Mouse (Mus musculus) heart, embryonic 12.5 days (tissue): Measurements from ENCODE around the gene Stx6. TPM values are rescaled to one million over a fixed set of nuclear protein-coding genes. Genes with fewer than 3 reads are reported as not detected.

ENCODE experiments used
- ATAC-seq: fragments of 200-750 bp; cut with Nextera tagmentation; 2 replicates; pipeline ENCODE4 v1.8.0; 2017; ENCODE audit warnings: moderate TSS enrichment, moderate library complexity; ENCODE audit not compliant: insufficient number of reproducible peaks, low FRiP score
- H3K27ac ChIP-seq: fragments of 300-500 bp; sonication (generic); 2 replicates; pipeline ENCODE4 v1.5.1; 2016; ENCODE audit warnings: mild to moderate bottlenecking, moderate library complexity; ENCODE audit not compliant: poor library complexity, severe bottlenecking
- H3K27me3 ChIP-seq: fragments of 300-500 bp; sonication (generic); replicated peaks from 2 replicates; pipeline ENCODE4 v1.6.1; 2016; ENCODE audit warnings: mild to moderate bottlenecking, moderate library complexity
- H3K36me3 ChIP-seq: fragments of 300-500 bp; sonication (generic); 2 replicates; pipeline ENCODE4 v1.6.1; 2016; ENCODE audit warnings: mild to moderate bottlenecking, moderate library complexity
- H3K4me1 ChIP-seq: fragments of 300-500 bp; sonication (generic); replicated peaks from 2 replicates; pipeline ENCODE4 v1.6.1; 2016; ENCODE audit warnings: mild to moderate bottlenecking
- H3K4me2 ChIP-seq: fragments of 300-500 bp; sonication (generic); 2 replicates; pipeline ENCODE4 v1.6.1; 2016; ENCODE audit warnings: mild to moderate bottlenecking, moderate library complexity
- H3K4me3 ChIP-seq: fragments of 300-500 bp; sonication (generic); 2 replicates; pipeline ENCODE4 v1.5.1; 2016; ENCODE audit warnings: mild to moderate bottlenecking
- H3K9ac ChIP-seq: fragments of 300-500 bp; sonication (generic); 2 replicates; pipeline ENCODE4 v1.6.1; 2016; ENCODE audit warnings: mild to moderate bottlenecking, moderate library complexity
- H3K9me3 ChIP-seq: fragments of 300-500 bp; sonication (generic); replicated peaks from 2 replicates; pipeline ENCODE4 v1.6.1; 2016; ENCODE audit warnings: mild to moderate bottlenecking, moderate library complexity
- WGBS: fragments of 180-500 bp; shearing (Covaris S2); methylation state at CpG from one replicate; pipeline ENCODE4 v1.1.7; 2016; 5-methylcytosine and 5-hydroxymethylcytosine counted together
- polyA plus RNA-seq: library from polyadenylated mRNA; unstranded; fragments of >200 nt; fragmentation: Nextera tagmentation; extraction: Ambion mirVana; gene quantifications from 2 replicates; pipeline ENCODE4 v1.2.1, GENCODE M21; 2016

Gene Stx6
- polyA plus RNA-seq, 1 experiment from 2014 or later = 62.1 TPM

DNA sequence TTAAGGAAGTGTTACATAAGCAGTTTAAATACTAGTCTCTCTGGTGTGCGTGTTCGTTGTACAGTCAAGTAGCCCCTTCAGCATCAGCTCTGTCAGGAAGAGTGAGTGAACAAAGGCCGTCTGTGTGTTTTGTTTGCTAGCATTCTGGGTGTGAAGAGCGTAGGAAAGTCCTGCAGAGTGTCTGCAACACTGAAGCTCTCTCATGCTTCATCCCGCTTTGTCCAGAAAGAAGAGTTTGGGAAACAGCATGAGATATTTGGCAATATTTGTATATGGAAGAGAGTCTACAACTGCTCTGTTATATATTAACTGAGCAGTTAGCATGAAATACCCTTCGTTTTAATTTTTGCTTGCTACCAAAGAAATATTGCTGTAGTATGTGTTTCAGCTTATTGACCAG is 41.0 kb downstream of the Stx6 start:
- H3K9ac ChIP-seq = no peak overlapping the region
- peaks cover 66% of the 10 kb centered on the region for H3K36me3 ChIP-seq
- 66% methylated on average over 6 of the region's 6 CpGs for WGBS
- no peak for ATAC-seq
- no peak overlapping the region for H3K27ac ChIP-seq
- H3K4me3 ChIP-seq = no peak overlapping the region
- peaks cover 37% of the 10 kb centered on the region for H3K4me1 ChIP-seq
- no peaks in the 10 kb centered on the region for H3K9me3 ChIP-seq
- no peak overlapping the region for H3K4me2 ChIP-seq
- H3K27me3 ChIP-seq = no peaks in the 10 kb centered on the region

DNA sequence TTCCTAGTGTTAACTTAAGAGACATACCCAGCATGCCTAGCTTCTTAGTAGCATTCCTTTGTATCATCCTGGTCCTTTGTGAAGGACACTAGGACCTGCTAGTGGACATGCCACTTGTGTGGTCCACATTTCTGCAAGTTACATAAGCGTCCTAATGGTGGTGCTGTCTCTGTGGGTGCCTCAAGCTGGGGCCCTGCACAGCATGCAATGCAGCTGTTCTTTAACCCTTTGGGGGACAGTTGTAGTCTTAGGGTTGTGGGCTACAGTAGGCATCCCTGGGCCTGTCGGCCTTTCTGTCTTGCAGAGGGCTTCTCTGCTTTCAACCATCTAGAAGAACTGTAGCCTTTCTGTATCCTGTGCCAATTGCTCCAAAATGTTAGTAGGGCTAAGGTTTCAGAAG is 42.5 kb downstream of the Stx6 start:
- no peak for ATAC-seq
- H3K4me3 ChIP-seq = no peak overlapping the region
- peaks cover 54% of the 10 kb centered on the region for H3K36me3 ChIP-seq
- no peak overlapping the region for H3K9ac ChIP-seq
- no peaks in the 10 kb centered on the region for H3K9me3 ChIP-seq
- no peak overlapping the region for H3K4me2 ChIP-seq
- peaks cover 52% of the 10 kb centered on the region for H3K4me1 ChIP-seq
- 45% methylated on average over 2 of the region's 2 CpGs for WGBS
- no peak overlapping the region for H3K27ac ChIP-seq
- no peaks in the 10 kb centered on the region for H3K27me3 ChIP-seq

DNA sequence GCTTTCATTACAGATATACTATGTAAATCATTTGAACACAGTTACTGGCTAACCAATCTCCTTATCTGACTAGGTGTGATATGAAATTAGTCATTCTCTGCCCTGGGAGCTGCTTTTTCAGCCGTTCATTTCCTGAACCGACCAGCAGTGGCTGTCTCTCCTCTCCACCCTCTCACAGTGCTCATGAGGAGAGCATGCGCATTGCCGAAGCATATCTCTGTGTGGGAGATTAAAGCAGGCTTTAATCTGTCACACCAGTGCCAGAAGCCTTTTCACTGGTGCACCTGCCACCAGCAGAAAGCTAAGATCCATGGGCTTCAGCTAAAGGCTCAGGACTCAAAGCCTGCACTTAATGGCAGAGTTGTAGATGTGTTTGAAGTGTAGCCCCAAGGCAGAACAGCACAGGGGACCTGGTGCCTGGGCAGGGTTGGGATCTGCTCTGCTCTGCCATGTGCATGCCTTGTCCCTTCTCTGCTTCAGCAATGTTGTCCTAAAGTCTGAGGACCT is 42.9 kb downstream of the Stx6 start:
- H3K9me3 ChIP-seq = no peaks in the 10 kb centered on the region
- 21% methylated on average over 4 of the region's 4 CpGs for WGBS
- H3K36me3 ChIP-seq = peaks cover 53% of the 10 kb centered on the region
- H3K4me2 ChIP-seq = no peak overlapping the region
- no peak overlapping the region for H3K9ac ChIP-seq
- H3K4me3 ChIP-seq = no peak overlapping the region
- ATAC-seq = no peak
- H3K27me3 ChIP-seq = no peaks in the 10 kb centered on the region
- H3K27ac ChIP-seq = peak overlapping the region; percentile 43; the same call in 1 of the 2 replicates
- peaks cover 56% of the 10 kb centered on the region for H3K4me1 ChIP-seq

DNA sequence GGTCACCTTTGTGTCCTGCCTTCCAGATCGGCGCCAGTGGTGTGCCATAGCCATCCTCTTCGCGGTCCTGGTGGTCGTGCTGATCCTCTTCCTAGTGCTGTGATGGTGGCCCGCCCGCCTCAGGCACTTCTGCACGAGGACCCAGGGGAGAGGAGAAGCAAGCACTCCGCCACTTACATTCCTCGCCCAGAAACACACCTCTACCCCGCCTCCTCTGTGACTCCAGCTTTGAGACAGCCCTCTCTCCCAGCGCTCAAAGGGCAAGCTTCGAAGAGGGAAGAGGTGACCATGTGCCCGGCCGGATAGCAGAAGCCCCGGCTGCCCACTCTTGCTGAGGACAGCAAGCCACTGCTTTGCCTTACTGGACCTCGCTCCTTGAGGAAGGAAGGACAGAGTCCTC is 43.4 kb downstream of the Stx6 start:
- no peak for ATAC-seq
- Histone ChIP-seq H3K4me1 (peaks cover 59% of the 10 kb centered on the region), H3K4me2 (no peak overlapping the region), H3K4me3 (no peak overlapping the region), H3K27me3 (no peaks in the 10 kb centered on the region), H3K9ac (no peak overlapping the region), H3K9me3 (no peaks in the 10 kb centered on the region), H3K27ac (peak overlapping the region; percentile 43; the same call in 1 of the 2 replicates), H3K36me3 (peaks cover 53% of the 10 kb centered on the region)
- 85% methylated on average over 17 of the region's 17 CpGs for WGBS

DNA sequence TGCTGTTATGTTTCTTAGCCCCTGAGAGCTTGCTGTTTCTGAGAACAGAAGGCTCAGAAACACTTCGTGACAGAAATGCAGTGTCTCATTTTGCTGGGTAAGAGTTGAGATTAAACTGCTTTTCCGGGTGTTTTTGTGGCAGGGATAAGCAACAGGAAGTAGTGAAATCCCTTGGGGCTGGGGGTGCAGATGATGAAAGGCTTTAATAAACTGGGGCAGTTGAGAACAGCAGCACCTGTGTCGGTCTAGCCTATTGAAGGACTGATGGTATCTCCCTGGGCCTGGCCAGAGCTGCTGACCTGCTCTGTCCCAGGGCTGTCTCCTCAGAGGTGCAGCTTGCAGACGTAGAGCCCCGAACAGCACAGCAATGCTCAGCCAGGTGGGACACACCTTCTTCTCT is 44.0 kb downstream of the Stx6 start:
- Histone ChIP-seq H3K4me2 (no peak overlapping the region), H3K9me3 (no peaks in the 10 kb centered on the region), H3K9ac (no peak overlapping the region), H3K36me3 (peaks cover 55% of the 10 kb centered on the region), H3K4me3 (no peak overlapping the region), H3K4me1 (peaks cover 59% of the 10 kb centered on the region), H3K27me3 (no peaks in the 10 kb centered on the region), H3K27ac (no peak overlapping the region)
- no peak for ATAC-seq
- 78% methylated on average over 5 of the region's 5 CpGs for WGBS

DNA sequence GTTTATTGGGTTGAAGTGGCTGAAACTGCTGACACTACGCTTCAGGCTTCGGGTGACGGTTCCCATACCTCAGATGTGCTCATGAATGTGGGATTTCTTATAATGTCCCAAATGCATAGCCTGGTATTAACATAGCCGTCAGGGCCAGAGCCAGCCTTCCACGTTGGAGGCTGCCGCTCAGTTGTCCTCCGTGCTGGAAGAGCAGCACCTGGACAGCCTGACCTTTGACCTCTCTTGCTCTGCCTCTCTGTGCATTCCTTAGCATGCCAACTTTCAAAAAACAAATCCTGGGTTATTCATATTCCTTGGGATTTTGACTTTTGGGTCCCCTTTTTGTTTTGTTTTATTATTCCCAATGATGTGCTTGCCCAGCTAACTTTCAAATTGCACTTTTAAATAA is 44.6 kb downstream of the Stx6 start:
- peaks cover 58% of the 10 kb centered on the region for H3K4me1 ChIP-seq
- ATAC-seq = no peak

DNA sequence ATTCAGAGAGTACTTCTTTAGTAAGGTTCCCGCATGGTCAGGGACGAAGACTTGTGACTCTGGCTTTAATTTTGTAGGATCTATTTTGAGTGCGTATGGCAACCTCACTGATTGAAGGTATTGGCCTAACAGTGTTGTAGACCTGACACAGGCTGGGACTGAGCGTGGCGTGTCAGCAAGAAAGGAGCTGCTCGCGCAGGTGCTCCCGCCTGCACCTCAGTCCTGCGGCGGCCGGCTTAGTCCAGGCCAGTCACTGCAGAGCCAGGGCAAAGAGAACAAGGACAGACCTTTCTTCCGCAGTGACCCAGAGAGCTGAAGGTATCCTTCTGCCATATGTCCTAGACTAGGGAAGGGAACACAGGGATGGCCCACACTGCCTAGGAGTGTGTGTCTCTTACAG is 45.4 kb downstream of the Stx6 start:
- Histone ChIP-seq H3K4me3 (no peak overlapping the region), H3K9ac (no peak overlapping the region), H3K4me1 (peaks cover 51% of the 10 kb centered on the region), H3K27me3 (no peaks in the 10 kb centered on the region), H3K9me3 (no peaks in the 10 kb centered on the region), H3K27ac (0 out of 2 replicates have a peak overlapping the region, but pooled peaks have one; percentile 18), H3K36me3 (peaks cover 45% of the 10 kb centered on the region), H3K4me2 (no peak overlapping the region)
- WGBS = 89% methylated on average over 12 of the region's 12 CpGs
- ATAC-seq = no peak

More for the DNA sequence above, 44.6 kb downstream of the Stx6 start:
- Histone ChIP-seq H3K27ac (no peak overlapping the region), H3K9me3 (no peaks in the 10 kb centered on the region), H3K4me2 (no peak overlapping the region), H3K9ac (no peak overlapping the region), H3K27me3 (no peaks in the 10 kb centered on the region), H3K4me3 (no peak overlapping the region), H3K36me3 (peaks cover 54% of the 10 kb centered on the region)
- 92% methylated on average over 7 of the region's 7 CpGs for WGBS

DNA sequence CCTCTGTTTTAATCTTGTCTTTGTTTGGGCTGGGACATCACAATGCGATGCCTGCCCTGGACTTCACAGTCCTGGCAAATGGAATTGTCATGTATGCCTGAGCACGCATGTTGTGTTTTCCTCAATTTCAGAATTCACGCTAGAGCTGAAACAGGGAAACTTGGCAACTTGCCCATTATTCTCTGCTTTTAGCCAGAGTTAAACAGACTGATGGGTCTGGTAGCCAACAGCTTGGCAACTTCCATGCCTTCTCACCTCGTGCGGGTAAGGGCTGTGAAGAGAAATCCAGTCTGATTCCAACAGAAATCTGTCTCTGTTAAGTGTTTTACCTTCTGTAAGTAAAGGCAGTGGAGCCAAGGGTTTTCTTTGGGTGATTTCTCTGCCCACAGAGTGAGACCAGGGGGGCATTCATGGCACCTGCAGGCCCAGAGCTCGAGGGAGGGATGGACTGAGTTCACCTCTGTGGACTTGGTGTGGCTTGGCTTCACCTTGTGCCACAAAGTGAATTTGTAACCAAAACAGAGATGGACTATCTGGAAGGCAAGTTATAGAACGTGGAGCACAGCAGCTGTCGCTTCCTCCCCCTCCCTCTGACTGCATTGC is 46.1 kb downstream of the Stx6 start:
- Histone ChIP-seq H3K27me3 (no peaks in the 10 kb centered on the region), H3K27ac (no peak overlapping the region), H3K4me3 (no peak overlapping the region), H3K9me3 (no peaks in the 10 kb centered on the region), H3K4me2 (no peak overlapping the region), H3K4me1 (peaks cover 50% of the 10 kb centered on the region), H3K36me3 (peaks cover 40% of the 10 kb centered on the region), H3K9ac (no peak overlapping the region)
- ATAC-seq = no peak
- 75% methylated on average over 8 of the region's 8 CpGs for WGBS

DNA sequence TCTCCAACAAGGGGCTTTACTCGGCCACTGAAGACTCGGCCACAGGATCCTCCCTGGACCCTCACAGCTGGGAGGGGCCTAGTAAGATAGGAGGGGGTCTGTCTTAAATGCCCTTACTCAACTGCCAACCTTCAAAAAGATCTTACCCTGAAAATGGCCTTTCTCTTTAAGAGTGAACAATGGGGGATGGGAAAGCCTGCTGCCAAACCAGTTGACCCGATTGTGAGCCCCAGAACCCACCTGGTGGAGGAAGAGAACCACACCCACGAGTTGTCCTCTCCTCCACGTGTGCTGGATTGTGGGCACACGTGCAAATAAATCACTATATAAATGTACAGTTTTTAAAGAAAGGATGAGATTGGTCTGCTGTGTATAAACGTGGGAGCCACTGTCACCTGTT is 46.8 kb downstream of the Stx6 start:
- WGBS = 57% methylated on average over 7 of the region's 7 CpGs
- H3K4me3 ChIP-seq = no peak overlapping the region
- peaks cover 55% of the 10 kb centered on the region for H3K4me1 ChIP-seq
- no peak overlapping the region for H3K9ac ChIP-seq
- H3K36me3 ChIP-seq = peaks cover 34% of the 10 kb centered on the region
- no peaks in the 10 kb centered on the region for H3K9me3 ChIP-seq
- no peak for ATAC-seq
- H3K27ac ChIP-seq = peak overlapping the region; percentile 79
- no peak overlapping the region for H3K4me2 ChIP-seq
- H3K27me3 ChIP-seq = no peaks in the 10 kb centered on the region

DNA sequence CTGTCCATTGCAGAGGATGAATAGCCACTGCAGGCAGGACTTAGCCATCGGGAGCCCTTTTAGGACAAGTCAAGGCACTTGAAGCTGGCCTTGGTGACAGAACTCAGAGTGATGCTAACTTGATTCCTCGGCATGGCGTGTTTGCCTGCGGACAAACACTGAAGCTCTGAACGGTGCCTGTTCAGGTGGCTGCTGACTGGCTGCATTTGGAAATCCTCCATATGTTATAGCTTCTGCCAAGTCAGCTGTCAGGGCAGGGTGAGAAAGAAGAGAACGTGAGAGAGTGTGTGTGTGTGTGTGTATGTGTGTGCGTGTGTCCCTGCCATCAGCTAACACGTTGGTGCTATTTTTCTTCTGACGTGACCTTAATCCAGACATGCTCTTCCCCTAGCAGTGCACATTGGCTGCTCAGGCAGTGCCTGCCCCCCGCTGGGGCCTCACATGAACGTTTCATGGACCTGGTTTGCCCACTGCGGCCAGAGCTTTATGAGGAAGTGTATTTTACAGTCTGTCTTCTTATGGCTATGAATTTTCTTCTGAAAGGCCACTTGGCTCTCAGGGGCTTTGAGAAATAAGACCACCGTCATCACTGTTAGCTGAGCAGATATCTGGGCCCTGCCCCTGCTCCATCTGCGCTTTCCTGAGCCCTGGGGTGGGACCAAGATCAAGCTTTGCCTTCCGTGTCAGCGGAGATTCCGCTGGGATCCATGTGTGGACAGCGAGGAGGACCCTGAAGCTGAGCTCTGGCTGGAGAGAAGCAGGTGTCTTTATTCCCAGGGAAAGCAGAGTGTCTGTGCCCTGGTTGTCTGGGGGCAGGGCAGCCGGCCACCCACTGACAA is 47.5 kb downstream of the Stx6 start:
- H3K27me3 ChIP-seq = no peaks in the 10 kb centered on the region
- H3K9me3 ChIP-seq = no peaks in the 10 kb centered on the region
- 53% methylated on average over 19 of the region's 19 CpGs for WGBS
- H3K4me2 ChIP-seq = 0 out of 2 replicates have a peak overlapping the region, but pooled peaks have one; percentile 2
- ATAC-seq = peak; percentile 60
- H3K4me1 ChIP-seq = peaks cover 55% of the 10 kb centered on the region
- H3K4me3 ChIP-seq = no peak overlapping the region
- peak overlapping the region; percentile 79 for H3K27ac ChIP-seq
- H3K36me3 ChIP-seq = peaks cover 28% of the 10 kb centered on the region
- 0 out of 2 replicates have a peak overlapping the region, but pooled peaks have one; percentile 29 for H3K9ac ChIP-seq

DNA sequence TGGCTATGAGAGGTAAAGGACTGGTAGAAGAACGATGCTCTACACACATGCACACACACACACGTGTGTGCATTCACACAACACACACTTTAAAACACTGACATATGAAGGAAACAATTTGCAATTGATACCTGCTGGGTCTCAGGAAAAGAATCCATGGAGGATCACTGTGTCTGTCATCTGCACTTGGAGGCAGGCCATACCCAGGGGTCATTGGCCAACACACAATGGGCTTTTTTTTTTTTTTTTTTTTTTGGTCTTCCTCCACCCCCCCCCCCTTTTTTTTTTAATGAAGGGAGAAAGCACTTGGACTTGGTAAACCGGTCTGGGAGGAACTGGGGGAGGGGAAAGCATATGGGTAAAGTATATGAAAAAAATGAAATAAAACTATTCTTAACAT is 49.3 kb downstream of the Stx6 start:
- WGBS = 80% methylated on average over 3 of the region's 3 CpGs
- H3K27ac ChIP-seq = no peak overlapping the region

More for the DNA sequence above, 49.3 kb downstream of the Stx6 start:
- peaks cover 60% of the 10 kb centered on the region for H3K4me1 ChIP-seq
- no peak for ATAC-seq
- H3K36me3 ChIP-seq = peaks cover 15% of the 10 kb centered on the region
- no peak overlapping the region for H3K4me2 ChIP-seq
- no peaks in the 10 kb centered on the region for H3K27me3 ChIP-seq
- H3K9me3 ChIP-seq = no peaks in the 10 kb centered on the region
- no peak overlapping the region for H3K9ac ChIP-seq
- no peak overlapping the region for H3K4me3 ChIP-seq
